Mouse (Mus musculus): Measurements from ENCODE around the gene 4930595D18Rik.

- TF ChIP-seq EP300 (IDR thresholded peaks at IDR 0.05; ENCODE audit: low read depth in 1 of 2, low read length in 2 of 2) = no peak
- TF ChIP-seq BHLHE40 (IDR thresholded peaks at IDR 0.05; ENCODE audit: borderline replicate concordance, low read depth, low read length) = no peak
- TF ChIP-seq JUND (IDR thresholded peaks at IDR 0.05; ENCODE audit: low read depth, low read length) = no peak
- TF ChIP-seq MAX (IDR thresholded peaks at IDR 0.05; ENCODE audit: low read length) = no peak
- TF ChIP-seq CTCF (IDR thresholded peaks at IDR 0.05 in 2 of 3, conservative IDR thresholded peaks at IDR 0.05 in 1 of 3; ENCODE audit: control insufficient read depth in 1 of 3, insufficient read depth in 1 of 3, low read depth in 2 of 3, low read length in 3 of 3, poor library complexity in 1 of 3, severe bottlenecking in 1 of 3) = no peak
- TF ChIP-seq POLR2A (IDR thresholded peaks at IDR 0.05; ENCODE audit: control insufficient read depth in 1 of 2, insufficient read depth in 1 of 2, low read depth in 1 of 2, low read length in 2 of 2, poor library complexity in 1 of 2) = no peak
- no peak for TF ChIP-seq NRF1 (IDR thresholded peaks at IDR 0.05; ENCODE audit: insufficient read depth, low read depth, low read length, poor library complexity, severe bottlenecking)
- TF ChIP-seq TAL1 (IDR thresholded peaks at IDR 0.05; ENCODE audit: low read length) = no peak
- TF ChIP-seq TCF12 (IDR thresholded peaks at IDR 0.05; ENCODE audit: low read depth, low read length) = no peak
Observed at GRCm38 (mm10) chr12:111193331-111193730, 9.0 kb upstream of the 4930595D18Rik start.

Measured in MEL (cell line).